Mouse (Mus musculus) heart, postnatal 0 days (tissue): ENCODE measurements at regions not wholly inside any gene's neighbourhood (a gene's known extent, or its start where the extent isn't known, plus 50 kb on each side); places are given as distances from the start of the nearest gene placed in this dataset.

Experiments
- CTCF ChIP-seq: IDR thresholded peaks from 2 replicates; pipeline ENCODE4 v1.5.1; 2016; ENCODE audit warnings: antibody characterized with exemption, control low read depth, low read depth
- EP300 ChIP-seq: IDR thresholded peaks from 2 replicates; pipeline ENCODE4 v1.6.1; 2016; ENCODE audit warnings: antibody characterized with exemption, low read depth

DNA sequence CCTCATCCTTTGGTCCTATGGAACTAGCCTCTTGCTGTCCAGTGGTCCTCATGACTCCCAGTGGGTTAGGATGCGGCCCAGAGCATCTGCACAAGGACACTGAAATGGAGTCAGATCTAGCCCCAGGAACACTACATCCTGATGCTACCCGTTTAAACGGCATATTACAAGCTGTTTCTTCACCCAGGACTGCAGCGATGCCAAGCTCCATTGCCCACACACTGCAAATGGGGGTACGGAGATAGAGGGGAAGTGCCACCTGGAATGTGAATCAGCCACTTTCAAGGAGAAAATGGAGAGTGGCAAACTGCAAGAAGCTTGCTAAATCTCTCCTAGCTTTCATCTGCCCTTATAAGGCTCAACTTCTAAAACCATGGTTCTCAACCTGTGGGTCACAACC is 148.0 kb upstream of the Il12b start:
- no peak for TF ChIP-seq CTCF
- no peak for TF ChIP-seq EP300
